Mouse (Mus musculus) C2C12 (cell line): ENCODE results near the gene Ell2.

Experiments
- CEBPB ChIP-seq: IDR thresholded peaks from one replicate; pipeline ENCODE4 v1.6.1; 2011; ENCODE audit warnings: low read depth, mild to moderate bottlenecking, control low read depth, moderate library complexity
- CTCF ChIP-seq: IDR thresholded peaks from one replicate; pipeline ENCODE4 v1.5.1; 2011; ENCODE audit not compliant: control insufficient read depth, insufficient read depth, insufficient read length
- MAX ChIP-seq: IDR thresholded peaks from one replicate; pipeline ENCODE4 v1.6.1; 2011; ENCODE audit warnings: mild to moderate bottlenecking, control low read depth
- MYOG ChIP-seq: IDR thresholded peaks from one replicate; pipeline ENCODE4 v1.6.1; 2011; ENCODE audit not compliant: control insufficient read depth, insufficient read length; ENCODE audit errors: extremely low read depth
- USF1 ChIP-seq: IDR thresholded peaks from one replicate; pipeline ENCODE4 v1.6.1; 2011; ENCODE audit warnings: low read depth, mild to moderate bottlenecking, control low read depth, moderate library complexity

GRCm38 (mm10) chr13:75789061-75789834 lies 82.7 kb downstream of the Ell2 start:
- TF ChIP-seq CEBPB (no peak), CTCF (no peak), USF1 (no peak), MAX (no peak), MYOG (no peak)
